Mouse (Mus musculus) olfactory bulb, adult 2 months (tissue): ENCODE measurements at regions not wholly inside any gene's neighbourhood (a gene's known extent, or its start where the extent isn't known, plus 50 kb on each side); places are given as distances from the start of the nearest gene placed in this dataset.

ENCODE experiments used
- H3K27ac ChIP-seq: fragments of 200-500 bp; 2 replicates; pipeline ENCODE4 v1.5.1; 2012; ENCODE audit warnings: low read depth, low read length; ENCODE audit not compliant: insufficient read depth
- H3K4me1 ChIP-seq: fragments of 200-500 bp; 2 replicates; pipeline ENCODE4 v1.6.1; 2012; ENCODE audit warnings: low read length; ENCODE audit not compliant: control insufficient read depth, insufficient read depth
- H3K4me3 ChIP-seq: fragments of 200-500 bp; 2 replicates; pipeline ENCODE4 v1.5.1; 2012; ENCODE audit warnings: mild to moderate bottlenecking, low read depth, low read length, moderate library complexity; ENCODE audit not compliant: insufficient read depth
- CTCF ChIP-seq: fragments of 200-500 bp; IDR thresholded peaks from 2 replicates; pipeline ENCODE4 v1.5.1; 2012; ENCODE audit warnings: low read depth, mild to moderate bottlenecking, low read length, moderate library complexity; ENCODE audit not compliant: insufficient read depth
- POLR2A ChIP-seq: fragments of 200-500 bp; IDR thresholded peaks from 2 replicates; pipeline ENCODE4 v1.6.1; 2012; ENCODE audit warnings: mild to moderate bottlenecking, low read depth, low read length, moderate library complexity; ENCODE audit not compliant: insufficient read depth
- WGBS: fragments of 180-500 bp; shearing (Covaris S2); methylation state at CpG from one replicate; pipeline ENCODE4 v1.1.7; 2018; 5-methylcytosine and 5-hydroxymethylcytosine counted together

GRCm38 (mm10) chr16:93533205-93533604 lies 70.7 kb downstream of the Setd4 start:
- Histone ChIP-seq H3K4me3 (no peak overlapping the region), H3K27ac (no peak overlapping the region), H3K4me1 (no peaks in the 10 kb centered on the region)
- 28% methylated on average over 4 of the region's 4 CpGs for WGBS
- TF ChIP-seq CTCF (no peak), POLR2A (no peak)

DNA sequence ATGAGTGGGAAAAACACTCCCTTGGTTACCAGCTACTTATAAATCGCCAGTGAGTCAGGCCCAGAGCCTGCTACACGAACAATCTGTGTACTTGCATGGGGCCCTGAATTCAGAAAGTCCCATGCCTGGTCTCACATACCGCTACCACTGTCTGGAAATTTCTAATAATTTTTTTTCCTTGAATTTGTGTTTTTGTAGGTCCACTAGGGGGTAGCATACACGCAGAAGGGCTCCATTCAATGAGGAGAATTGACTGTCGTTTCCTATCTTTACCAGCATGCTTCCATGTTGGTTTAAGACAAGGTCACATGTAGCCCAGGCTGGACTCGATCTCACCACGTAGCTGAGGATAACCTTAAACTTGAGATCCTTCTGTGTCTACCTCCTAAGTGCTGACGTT lies 71.9 kb downstream of the Setd4 start:
- Histone ChIP-seq H3K4me3 (no peak overlapping the region), H3K27ac (no peak overlapping the region), H3K4me1 (no peaks in the 10 kb centered on the region)
- no peak for TF ChIP-seq CTCF
- no peak for TF ChIP-seq POLR2A
- WGBS, result 81% methylated on average over 8 of the region's 8 CpGs

DNA sequence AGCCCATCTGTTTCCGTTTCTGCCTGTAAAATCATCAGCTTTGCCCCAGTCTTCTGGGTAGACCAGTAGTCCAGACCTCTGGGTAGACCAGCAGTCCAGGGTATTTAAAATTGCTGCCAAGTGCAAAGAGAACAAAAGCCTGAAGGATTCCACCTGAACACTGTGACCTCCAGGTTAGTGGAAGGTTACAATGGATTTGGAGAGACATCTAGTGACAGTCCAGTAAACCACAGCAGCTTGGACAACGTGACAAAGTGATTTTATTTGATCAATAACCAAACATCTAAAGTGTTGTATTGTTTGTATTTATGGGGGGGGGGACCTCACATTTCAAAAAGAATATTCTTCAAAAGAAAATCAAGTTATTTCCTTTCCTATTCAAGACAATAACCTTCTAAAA lies 81.4 kb downstream of the Setd4 start:
- WGBS, result 84% methylated on average over 2 of the region's 2 CpGs
- TF ChIP-seq POLR2A (no peak), CTCF (no peak)
- H3K4me1 ChIP-seq, result no peaks in the 10 kb centered on the region
- no peak overlapping the region for H3K4me3 ChIP-seq
- no peak overlapping the region for H3K27ac ChIP-seq

- WGBS, result 89% methylated on average over 3 of the region's 3 CpGs
- TF ChIP-seq POLR2A (no peak), CTCF (no peak)
Measured at GRCm38 (mm10) chr16:93520481-93520880, 83.4 kb downstream of the Setd4 start.

GRCm38 (mm10) chr16:93518620-93519019 lies 85.2 kb downstream of the Setd4 start:
- no peak for TF ChIP-seq POLR2A
- TF ChIP-seq CTCF, result no peak
- Histone ChIP-seq H3K4me3 (no peak overlapping the region), H3K4me1 (no peaks in the 10 kb centered on the region), H3K27ac (no peak overlapping the region)
- 83% methylated on average over 1 of the region's 1 CpGs for WGBS

More at GRCm38 (mm10) chr16:93520481-93520880, 83.4 kb downstream of the Setd4 start:
- H3K4me3 ChIP-seq, result no peak overlapping the region
- H3K4me1 ChIP-seq, result no peaks in the 10 kb centered on the region
- no peak overlapping the region for H3K27ac ChIP-seq

- H3K27ac ChIP-seq, result no peak overlapping the region
- no peak for TF ChIP-seq CTCF
- TF ChIP-seq POLR2A, result no peak
- WGBS, result 84% methylated on average over 5 of the region's 5 CpGs
- H3K4me1 ChIP-seq, result no peaks in the 10 kb centered on the region
- H3K4me3 ChIP-seq, result no peak overlapping the region
Measured at GRCm38 (mm10) chr16:93516793-93517192, 87.1 kb downstream of the Setd4 start.

DNA sequence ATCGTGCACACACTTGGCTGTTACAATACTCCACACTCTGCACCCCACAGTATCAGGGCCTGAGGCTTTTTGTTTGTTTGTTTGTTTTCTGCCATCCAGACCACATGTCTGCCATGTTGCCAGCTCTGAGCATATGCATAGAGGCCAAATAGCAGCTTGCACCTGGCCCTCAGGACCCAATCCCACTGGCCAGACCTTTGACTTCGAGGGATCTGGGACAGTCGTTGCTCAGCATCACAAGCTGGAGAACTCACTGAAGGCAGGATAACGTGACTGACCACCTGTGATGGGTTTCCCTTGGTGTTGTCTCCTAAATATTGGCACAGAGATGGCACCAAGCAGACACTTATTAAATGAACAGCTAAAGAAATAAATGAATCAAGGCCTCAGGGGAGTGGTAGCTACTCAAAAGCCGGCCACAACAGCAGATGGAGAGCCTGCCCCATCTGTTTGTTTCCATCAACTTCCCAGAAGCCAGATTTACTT lies 88.4 kb downstream of the Setd4 start:
- Histone ChIP-seq H3K4me1 (no peaks in the 10 kb centered on the region), H3K27ac (no peak overlapping the region), H3K4me3 (no peak overlapping the region)
- 86% methylated on average over 5 of the region's 5 CpGs for WGBS
- TF ChIP-seq CTCF (no peak), POLR2A (no peak)

DNA sequence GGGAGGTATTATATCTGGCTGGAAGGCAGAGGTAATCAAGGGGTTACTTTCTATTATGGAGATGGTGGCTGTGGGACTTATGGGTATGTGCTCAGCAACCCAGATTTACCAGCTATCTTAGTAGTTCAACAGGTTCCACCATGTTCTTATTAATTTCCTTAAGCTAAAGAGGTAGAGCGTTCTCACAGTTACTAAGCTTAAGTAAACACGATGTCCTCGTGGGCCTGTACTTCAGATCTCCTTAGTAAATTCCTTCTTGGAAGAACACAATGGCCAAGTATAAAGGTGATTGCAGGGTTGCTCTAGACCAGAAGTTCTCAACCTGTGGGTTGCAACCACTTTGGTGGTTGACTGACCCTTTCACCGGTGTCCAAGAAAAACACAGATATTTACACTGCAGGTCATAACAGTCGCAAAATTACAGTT lies 90.2 kb downstream of the Setd4 start:
- TF ChIP-seq CTCF (no peak), POLR2A (no peak)
- no peak overlapping the region for H3K4me3 ChIP-seq
- no peaks in the 10 kb centered on the region for H3K4me1 ChIP-seq
- no peak overlapping the region for H3K27ac ChIP-seq
- WGBS, result 89% methylated on average over 5 of the region's 5 CpGs

GRCm38 (mm10) chr16:93511988-93512387 lies 91.9 kb downstream of the Setd4 start:
- 80% methylated on average over 4 of the region's 4 CpGs for WGBS
- TF ChIP-seq CTCF, result no peak
- no peak for TF ChIP-seq POLR2A
- Histone ChIP-seq H3K4me3 (no peak overlapping the region), H3K4me1 (no peaks in the 10 kb centered on the region), H3K27ac (no peak overlapping the region)

GRCm38 (mm10) chr16:93511517-93511916 lies 92.3 kb downstream of the Setd4 start:
- TF ChIP-seq CTCF (no peak), POLR2A (no peak)
- H3K27ac ChIP-seq, result no peak overlapping the region
- H3K4me1 ChIP-seq, result no peaks in the 10 kb centered on the region
- H3K4me3 ChIP-seq, result no peak overlapping the region
- 0% methylated on average over 2 of the region's 2 CpGs for WGBS
